Mouse (Mus musculus): Measurements from ENCODE around the gene Furin. TPM values are rescaled to one million over a fixed set of nuclear protein-coding genes. Genes with fewer than 3 reads are reported as not detected.

Gene Furin
- polyA plus RNA-seq, 1 experiment from 2014 or later, result 5.7 TPM

GRCm38 (mm10) chr7:80422759-80423480 lies 17.7 kb upstream of the Furin start:
- H3K9ac ChIP-seq, result no peak overlapping the region
- 20% methylated on average over 20 of the region's 20 CpGs for WGBS

GRCm38 (mm10) chr7:80421576-80421975 lies 16.3 kb upstream of the Furin start:
- Histone ChIP-seq H3K36me3 (replicated peaks) (no peaks in the 10 kb centered on the region), H3K4me3 (no peak overlapping the region), H3K4me2 (no peak overlapping the region), H3K9ac (no peak overlapping the region), H3K4me1 (peaks cover 4% of the 10 kb centered on the region; the same call in 1 of the 2 replicates), H3K27me3 (replicated peaks) (no peaks in the 10 kb centered on the region), H3K9me3 (no peaks in the 10 kb centered on the region), H3K27ac (no peak overlapping the region)
- WGBS, result 93% methylated on average over 6 of the region's 6 CpGs
- no peak for ATAC-seq (replicated peaks)

More at GRCm38 (mm10) chr7:80422759-80423480, 17.7 kb upstream of the Furin start:
- ATAC-seq (replicated peaks), result no peak
- H3K27me3 ChIP-seq (replicated peaks), result no peaks in the 10 kb centered on the region
- no peaks in the 10 kb centered on the region for H3K36me3 ChIP-seq (replicated peaks)
- H3K4me1 ChIP-seq, result peaks cover 4% of the 10 kb centered on the region; the same call in 1 of the 2 replicates
- H3K27ac ChIP-seq, result no peak overlapping the region
- no peak overlapping the region for H3K4me3 ChIP-seq
- no peaks in the 10 kb centered on the region for H3K9me3 ChIP-seq
- peak overlapping the region; percentile 18; the same call in 1 of the 2 replicates for H3K4me2 ChIP-seq

- Histone ChIP-seq H3K4me3 (no peak overlapping the region), H3K27me3 (replicated peaks) (no peaks in the 10 kb centered on the region), H3K4me1 (peaks cover 4% of the 10 kb centered on the region; the same call in 1 of the 2 replicates), H3K9me3 (no peaks in the 10 kb centered on the region), H3K4me2 (no peak overlapping the region), H3K27ac (no peak overlapping the region), H3K36me3 (replicated peaks) (no peaks in the 10 kb centered on the region), H3K9ac (no peak overlapping the region)
- 81% methylated on average over 4 of the region's 4 CpGs for WGBS
- no peak for ATAC-seq (replicated peaks)
Measured at GRCm38 (mm10) chr7:80420586-80420985, 15.3 kb upstream of the Furin start.

- Histone ChIP-seq H3K27ac (no peak overlapping the region), H3K4me2 (no peak overlapping the region), H3K9ac (no peak overlapping the region), H3K27me3 (replicated peaks) (no peaks in the 10 kb centered on the region), H3K4me3 (no peak overlapping the region), H3K4me1 (peaks cover 4% of the 10 kb centered on the region; the same call in 1 of the 2 replicates), H3K36me3 (replicated peaks) (no peaks in the 10 kb centered on the region), H3K9me3 (no peaks in the 10 kb centered on the region)
- no peak for ATAC-seq (replicated peaks)
- WGBS, result 62% methylated on average over 3 of the region's 3 CpGs
Measured at GRCm38 (mm10) chr7:80419278-80419677, 14.0 kb upstream of the Furin start.

- no peaks in the 10 kb centered on the region for H3K27me3 ChIP-seq (replicated peaks)
- no peak overlapping the region for H3K9ac ChIP-seq
- H3K36me3 ChIP-seq (replicated peaks), result no peaks in the 10 kb centered on the region
- no peak overlapping the region for H3K27ac ChIP-seq
- H3K4me2 ChIP-seq, result no peak overlapping the region
- no peak for ATAC-seq (replicated peaks)
- 77% methylated on average over 3 of the region's 3 CpGs for WGBS
- peaks cover 2% of the 10 kb centered on the region; the same call in 1 of the 2 replicates for H3K4me1 ChIP-seq
- H3K9me3 ChIP-seq, result no peaks in the 10 kb centered on the region
- H3K4me3 ChIP-seq, result no peak overlapping the region
Measured at GRCm38 (mm10) chr7:80418036-80418435, 12.8 kb upstream of the Furin start.

- H3K36me3 ChIP-seq (replicated peaks), result no peaks in the 10 kb centered on the region
- H3K9ac ChIP-seq, result no peak overlapping the region
- H3K9me3 ChIP-seq, result no peaks in the 10 kb centered on the region
- H3K27ac ChIP-seq, result no peak overlapping the region
- ATAC-seq (replicated peaks), result no peak
- H3K4me3 ChIP-seq, result no peak overlapping the region
- no peak overlapping the region for H3K4me2 ChIP-seq
- H3K4me1 ChIP-seq, result no peaks in the 10 kb centered on the region
- H3K27me3 ChIP-seq (replicated peaks), result no peaks in the 10 kb centered on the region
Measured at GRCm38 (mm10) chr7:80417601-80418000, 12.4 kb upstream of the Furin start.

GRCm38 (mm10) chr7:80416969-80417368 lies 11.7 kb upstream of the Furin start:
- no peaks in the 10 kb centered on the region for H3K4me1 ChIP-seq
- no peaks in the 10 kb centered on the region for H3K9me3 ChIP-seq
- ATAC-seq (replicated peaks), result no peak
- 95% methylated on average over 7 of the region's 7 CpGs for WGBS
- H3K27me3 ChIP-seq (replicated peaks), result no peaks in the 10 kb centered on the region
- H3K27ac ChIP-seq, result no peak overlapping the region
- H3K4me3 ChIP-seq, result no peak overlapping the region
- no peak overlapping the region for H3K4me2 ChIP-seq
- H3K36me3 ChIP-seq (replicated peaks), result no peaks in the 10 kb centered on the region
- no peak overlapping the region for H3K9ac ChIP-seq

GRCm38 (mm10) chr7:80414303-80414855 lies 9.1 kb upstream of the Furin start:
- Histone ChIP-seq H3K36me3 (replicated peaks) (no peaks in the 10 kb centered on the region), H3K4me3 (no peak overlapping the region), H3K4me1 (no peaks in the 10 kb centered on the region), H3K9ac (no peak overlapping the region), H3K4me2 (no peak overlapping the region), H3K9me3 (no peaks in the 10 kb centered on the region), H3K27ac (no peak overlapping the region), H3K27me3 (replicated peaks) (no peaks in the 10 kb centered on the region)
- no peak for ATAC-seq (replicated peaks)
- WGBS, result 87% methylated on average over 7 of the region's 7 CpGs

- Histone ChIP-seq H3K9me3 (no peaks in the 10 kb centered on the region), H3K36me3 (replicated peaks) (no peaks in the 10 kb centered on the region), H3K4me2 (no peak overlapping the region), H3K9ac (no peak overlapping the region), H3K27ac (no peak overlapping the region), H3K27me3 (replicated peaks) (no peaks in the 10 kb centered on the region), H3K4me3 (no peak overlapping the region), H3K4me1 (no peaks in the 10 kb centered on the region)
- WGBS, result 85% methylated on average over 9 of the region's 9 CpGs
- no peak for ATAC-seq (replicated peaks)
Measured at GRCm38 (mm10) chr7:80413512-80414302, 8.5 kb upstream of the Furin start.

- ATAC-seq (replicated peaks), result no peak
Measured at GRCm38 (mm10) chr7:80412781-80413180, 7.5 kb upstream of the Furin start.

GRCm38 (mm10) chr7:80412279-80412678 lies 7.0 kb upstream of the Furin start:
- Histone ChIP-seq H3K4me2 (no peak overlapping the region), H3K27me3 (replicated peaks) (no peaks in the 10 kb centered on the region), H3K9me3 (no peaks in the 10 kb centered on the region), H3K9ac (no peak overlapping the region), H3K4me3 (no peak overlapping the region), H3K36me3 (replicated peaks) (no peaks in the 10 kb centered on the region), H3K4me1 (no peaks in the 10 kb centered on the region), H3K27ac (no peak overlapping the region)
- ATAC-seq (replicated peaks), result no peak
- 71% methylated on average over 10 of the region's 10 CpGs for WGBS

More at GRCm38 (mm10) chr7:80412781-80413180, 7.5 kb upstream of the Furin start:
- Histone ChIP-seq H3K36me3 (replicated peaks) (no peaks in the 10 kb centered on the region), H3K9ac (no peak overlapping the region), H3K27me3 (replicated peaks) (no peaks in the 10 kb centered on the region), H3K4me3 (no peak overlapping the region), H3K4me1 (no peaks in the 10 kb centered on the region), H3K9me3 (no peaks in the 10 kb centered on the region), H3K27ac (no peak overlapping the region), H3K4me2 (no peak overlapping the region)
- 56% methylated on average over 5 of the region's 5 CpGs for WGBS

GRCm38 (mm10) chr7:80410380-80410779 lies 5.1 kb upstream of the Furin start:
- H3K36me3 ChIP-seq (replicated peaks), result no peaks in the 10 kb centered on the region
- 80% methylated on average over 9 of the region's 9 CpGs for WGBS
- no peaks in the 10 kb centered on the region for H3K9me3 ChIP-seq
- no peaks in the 10 kb centered on the region for H3K27me3 ChIP-seq (replicated peaks)
- no peak overlapping the region for H3K9ac ChIP-seq
- no peak overlapping the region for H3K4me3 ChIP-seq
- H3K4me1 ChIP-seq, result no peaks in the 10 kb centered on the region
- H3K27ac ChIP-seq, result no peak overlapping the region
- no peak overlapping the region for H3K4me2 ChIP-seq
- ATAC-seq (replicated peaks), result no peak

All from midbrain, embryonic 15.5 days (tissue).